Mouse (Mus musculus) liver, embryonic 14.5 days (tissue): ENCODE data around the gene Tnfrsf18. TPM values are rescaled to one million over a fixed set of nuclear protein-coding genes. Genes with fewer than 3 reads are reported as not detected.

Experiments used
- ATAC-seq: fragments of 200-750 bp; cut with Nextera tagmentation; 2 replicates; pipeline ENCODE4 v1.8.0; 2017; ENCODE audit warnings: moderate number of reproducible peaks, mild to moderate bottlenecking, moderate library complexity; ENCODE audit not compliant: insufficient read depth
- DNase-seq, 3 experiments: peaks; one replicate each; pipeline ENCODE4 v3.0.0-alpha.2; 2012 to 2013; ENCODE audit warnings: low read depth in 3 of 3, low spot score in 3 of 3
- H3K27ac ChIP-seq: fragments of 300-500 bp; sonication (generic); 2 replicates; pipeline ENCODE4 v1.5.1; 2014; ENCODE audit warnings: moderate library complexity, mild to moderate bottlenecking, control low read depth, inconsistent platforms
- H3K27me3 ChIP-seq: fragments of 300-500 bp; sonication (generic); 2 replicates; pipeline ENCODE4 v1.6.1; 2014; ENCODE audit warnings: mild to moderate bottlenecking, low read length, moderate library complexity; ENCODE audit not compliant: control insufficient read depth, insufficient read depth
- H3K36me3 ChIP-seq: fragments of 300-500 bp; sonication (generic); replicated peaks from 2 replicates; pipeline ENCODE4 v1.6.1; 2014; ENCODE audit warnings: low read depth; ENCODE audit not compliant: control insufficient read depth, insufficient read depth
- H3K4me1 ChIP-seq, 2 experiments: fragments of 200-500 bp in 1 of 2; fragments of 300-500 bp in 1 of 2; sonication (generic) in 1 of 2; replicated peaks; 2 replicates each; pipeline ENCODE4 v1.6.1; 2012 to 2014; ENCODE audit warnings: antibody characterized with exemption in 1 of 2, inconsistent platforms in 1 of 2, low read length in 1 of 2; ENCODE audit not compliant: control insufficient read depth in 2 of 2, insufficient read depth in 2 of 2
- H3K4me2 ChIP-seq: fragments of 300-500 bp; sonication (generic); 2 replicates; pipeline ENCODE4 v1.6.1; 2014; ENCODE audit warnings: low read depth, mild to moderate bottlenecking, control low read depth, moderate library complexity
- H3K4me3 ChIP-seq, 2 experiments: fragments of 200-500 bp in 1 of 2; fragments of 300-500 bp in 1 of 2; sonication (generic) in 1 of 2; 2 replicates each; pipeline ENCODE4 v1.5.1; 2012 to 2014; ENCODE audit warnings: low read depth in 2 of 2, low read length in 2 of 2, mild to moderate bottlenecking in 2 of 2, control low read depth in 1 of 2, inconsistent platforms in 1 of 2, moderate library complexity in 1 of 2; ENCODE audit not compliant: insufficient read depth in 1 of 2
- H3K9ac ChIP-seq: fragments of 300-500 bp; sonication (generic); replicated peaks from 2 replicates; pipeline ENCODE4 v1.6.1; 2014; ENCODE audit warnings: mild to moderate bottlenecking, control low read depth, moderate library complexity
- H3K9me3 ChIP-seq: fragments of 300-500 bp; sonication (generic); 2 replicates; pipeline ENCODE4 v1.6.1; 2016; ENCODE audit warnings: low read length, mixed read lengths; ENCODE audit not compliant: control insufficient read depth
- CTCF ChIP-seq: IDR thresholded peaks from 2 replicates; pipeline ENCODE4 v1.5.1; 2016; ENCODE audit warnings: antibody characterized with exemption, low read depth, control low read depth
- EP300 ChIP-seq: IDR thresholded peaks from 2 replicates; pipeline ENCODE4 v1.6.1; 2016; ENCODE audit warnings: antibody characterized with exemption, low read depth
- WGBS: fragments of 180-500 bp; shearing (Covaris S2); extraction: QIAGEN DNeasy Blood & Tissue Kit; methylation state at CpG from one replicate; pipeline ENCODE4 v1.1.7; 2014; ENCODE audit not compliant: insufficient replicate concordance; 5-methylcytosine and 5-hydroxymethylcytosine counted together
- polyA plus RNA-seq, 2 experiments: library from polyadenylated mRNA; depleted of rRNA in 1 of 2; stranded (reverse) in 1 of 2; unstranded in 1 of 2; fragments of >200 nt; fragmentation: Nextera tagmentation in 1 of 2; extraction: Ambion mirVana in 1 of 2; gene quantifications; 2 replicates each; pipeline versions ENCODE4 v1.2.1 to v1.2.3; 2012 to 2014

The Tnfrsf18 gene
- polyA plus RNA-seq, 2 experiments = 0.39 to 0.53 TPM

DNA sequence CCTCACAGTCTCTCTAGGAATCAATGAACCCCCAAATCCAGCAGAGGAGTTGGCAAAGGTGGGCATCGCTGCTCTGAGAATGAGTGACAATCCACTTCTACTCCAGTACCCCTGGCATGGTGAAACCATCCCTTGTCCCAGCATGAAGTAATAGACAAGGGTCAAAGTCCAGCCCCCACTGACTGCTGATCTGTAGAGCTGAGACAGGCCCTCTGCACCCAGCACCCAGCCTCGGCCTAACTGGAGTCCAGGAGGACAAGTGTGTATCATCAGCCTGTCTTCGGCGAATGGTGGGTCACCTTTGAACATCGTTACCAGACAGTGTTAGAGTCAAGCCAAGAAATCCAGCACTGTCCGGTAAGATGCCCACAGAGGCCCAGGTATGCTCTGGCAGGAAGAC, 28.6 kb downstream of the Tnfrsf18 start:
- no peak overlapping the region for H3K4me2 ChIP-seq
- no peak overlapping the region for H3K9ac ChIP-seq
- no peak for ATAC-seq
- H3K9me3 ChIP-seq = no peaks in the 10 kb centered on the region
- TF ChIP-seq CTCF (no peak), EP300 (no peak)
- H3K4me1 ChIP-seq = peaks cover 0 to 2% of the 10 kb centered on the region in 2 experiments; a peak in 1 of 4 replicates
- no peak overlapping the region for H3K4me3 ChIP-seq
- DNase-seq = no peak
- H3K27ac ChIP-seq = no peak overlapping the region
- H3K27me3 ChIP-seq = no peaks in the 10 kb centered on the region
- no peaks in the 10 kb centered on the region for H3K36me3 ChIP-seq
- 76% methylated on average over 6 of the region's 6 CpGs for WGBS

- no peak overlapping the region for H3K4me3 ChIP-seq
- DNase-seq = no peak
- H3K27ac ChIP-seq = no peak overlapping the region
- no peaks in the 10 kb centered on the region for H3K27me3 ChIP-seq
- ATAC-seq = no peak
- H3K36me3 ChIP-seq = no peaks in the 10 kb centered on the region
- H3K4me1 ChIP-seq = peaks cover 0 to 2% of the 10 kb centered on the region in 2 experiments; a peak in 1 of 4 replicates
- no peaks in the 10 kb centered on the region for H3K9me3 ChIP-seq
- no peak overlapping the region for H3K4me2 ChIP-seq
- 62% methylated on average over 5 of the region's 5 CpGs for WGBS
- no peak overlapping the region for H3K9ac ChIP-seq
- TF ChIP-seq EP300 (no peak), CTCF (no peak)
Observed at GRCm38 (mm10) chr4:156055173-156055572, 29.2 kb downstream of the Tnfrsf18 start.

DNA sequence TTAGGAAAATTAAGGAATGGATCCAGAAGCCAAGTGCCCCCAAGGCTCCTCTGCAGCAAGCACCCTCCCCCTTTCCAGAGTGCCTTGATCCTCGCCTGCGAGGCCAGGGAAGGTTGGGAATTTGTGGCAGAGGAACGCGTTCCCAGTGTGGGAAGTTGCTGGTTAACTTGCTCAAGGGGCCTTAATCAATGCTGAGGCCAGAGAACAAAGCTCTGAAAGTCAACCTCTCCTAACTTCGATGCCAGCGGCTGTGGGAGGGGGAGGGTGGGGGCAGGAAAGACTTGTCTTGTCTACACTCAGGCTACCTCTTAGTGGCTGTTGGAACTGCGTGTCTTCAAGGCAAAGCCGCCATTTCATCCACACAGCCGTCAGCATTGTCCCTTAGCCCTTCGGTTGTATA, 31.7 kb downstream of the Tnfrsf18 start:
- no peaks in the 10 kb centered on the region for H3K9me3 ChIP-seq
- H3K27ac ChIP-seq = no peak overlapping the region
- ATAC-seq (no peak), DNase-seq (no peak)
- no peaks in the 10 kb centered on the region for H3K27me3 ChIP-seq
- WGBS = 59% methylated on average over 10 of the region's 10 CpGs
- no peak overlapping the region for H3K4me2 ChIP-seq
- no peak for TF ChIP-seq CTCF
- no peak for TF ChIP-seq EP300
- no peak overlapping the region for H3K9ac ChIP-seq
- peaks cover 0 to 2% of the 10 kb centered on the region in 2 experiments; a peak in 1 of 4 replicates for H3K4me1 ChIP-seq
- H3K36me3 ChIP-seq = no peaks in the 10 kb centered on the region
- H3K4me3 ChIP-seq = no peak overlapping the region

DNA sequence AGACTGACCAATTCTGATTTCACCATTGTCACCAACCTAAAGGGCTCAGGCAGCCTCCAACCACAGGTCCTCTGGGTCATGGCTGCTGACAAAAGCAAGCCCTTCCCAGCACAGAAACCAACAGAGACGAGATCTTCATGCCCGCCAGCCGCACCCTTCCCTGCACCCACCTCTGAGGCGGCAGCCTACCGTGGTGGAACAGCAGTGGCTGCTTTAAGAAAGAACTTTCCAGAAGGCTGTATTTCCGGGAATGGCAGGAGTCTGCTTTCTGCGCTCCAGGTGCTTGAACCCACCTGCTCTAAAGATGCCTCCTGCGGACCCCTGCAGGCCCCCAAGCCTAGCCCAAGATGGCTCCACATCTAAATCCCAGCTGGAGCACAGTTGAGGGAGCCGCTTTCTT, 32.9 kb downstream of the Tnfrsf18 start:
- ATAC-seq (no peak), DNase-seq (no peak)
- Histone ChIP-seq H3K4me1 (peaks cover 0 to 2% of the 10 kb centered on the region in 2 experiments; a peak in 1 of 4 replicates), H3K27me3 (no peaks in the 10 kb centered on the region), H3K9me3 (no peaks in the 10 kb centered on the region), H3K27ac (no peak overlapping the region), H3K9ac (no peak overlapping the region), H3K4me3 (no peak overlapping the region), H3K36me3 (no peaks in the 10 kb centered on the region), H3K4me2 (no peak overlapping the region)
- WGBS = 58% methylated on average over 9 of the region's 9 CpGs
- TF ChIP-seq CTCF (no peak), EP300 (no peak)

DNA sequence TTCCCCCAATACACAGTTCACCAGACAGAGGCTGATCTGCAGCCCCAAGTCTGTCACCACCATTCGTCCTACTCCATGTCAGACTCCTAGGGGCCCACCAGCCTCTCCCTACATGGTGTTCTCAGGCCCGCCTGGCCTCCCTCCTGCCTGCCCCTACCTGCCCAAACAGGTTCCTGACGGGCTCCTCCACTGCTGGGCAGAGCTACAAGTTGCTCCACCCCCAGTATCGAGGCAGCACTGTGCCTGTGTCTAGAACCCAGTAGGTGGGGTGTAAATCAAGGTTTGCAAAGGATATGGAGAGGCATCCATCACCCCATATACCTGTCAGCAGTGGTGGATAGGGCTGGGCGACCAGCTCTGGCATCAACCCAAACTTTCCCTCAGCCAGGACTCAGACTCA, 33.3 kb downstream of the Tnfrsf18 start, which contains the start of gene Ttll10:
Gene Ttll10 (minus strand): TSS at position 154 of the 400 bp plus-strand sequence.
- Histone ChIP-seq H3K27me3 (no peaks in the 10 kb centered on the region), H3K4me1 (peaks cover 0 to 2% of the 10 kb centered on the region in 2 experiments; a peak in 1 of 4 replicates), H3K36me3 (no peaks in the 10 kb centered on the region), H3K4me2 (no peak within 1 kb of the TSS), H3K9me3 (no peaks in the 10 kb centered on the region), H3K9ac (no peak within 1 kb of the TSS), H3K4me3 (no peak within 1 kb of the TSS), H3K27ac (no peak within 1 kb of the TSS)
- TF ChIP-seq CTCF (no peak), EP300 (no peak)
- no peak for DNase-seq
- 39% methylated on average over 5 of the region's 5 CpGs for WGBS
- no peak for ATAC-seq
